Mouse (Mus musculus): ENCODE measurements around the gene Mapkapk5. TPM values are rescaled to one million over a fixed set of nuclear protein-coding genes. Genes with fewer than 3 reads are reported as not detected.

The Mapkapk5 gene
- polyA plus RNA-seq, 1 experiment from 2014 or later: 69.6 TPM

- ATAC-seq (ENCODE audit: low FRiP score, low read depth): no peak
- Histone ChIP-seq H3K9ac (no peak overlapping the region), H3K36me3 (peaks cover 7% of the 10 kb centered on the region), H3K27me3 (replicated peaks) (no peaks in the 10 kb centered on the region), H3K4me3 (no peak overlapping the region), H3K27ac (no peak overlapping the region), H3K4me2 (replicated peaks) (no peak overlapping the region), H3K9me3 (no peaks in the 10 kb centered on the region), H3K4me1 (no peaks in the 10 kb centered on the region)
- WGBS: 62% methylated on average over 12 of the region's 12 CpGs
Measured at GRCm38 (mm10) chr5:121583765-121584501, 38.2 kb upstream of the Mapkapk5 start.

- Histone ChIP-seq H3K4me3 (no peak overlapping the region), H3K9me3 (no peaks in the 10 kb centered on the region), H3K27me3 (replicated peaks) (no peaks in the 10 kb centered on the region), H3K4me1 (no peaks in the 10 kb centered on the region), H3K27ac (no peak overlapping the region), H3K4me2 (replicated peaks) (no peak overlapping the region), H3K36me3 (peaks cover 7% of the 10 kb centered on the region), H3K9ac (no peak overlapping the region)
- WGBS: 95% methylated on average over 8 of the region's 8 CpGs
- no peak for ATAC-seq (ENCODE audit: low FRiP score, low read depth)
Measured at GRCm38 (mm10) chr5:121581945-121582344, 36.2 kb upstream of the Mapkapk5 start.

- no peaks in the 10 kb centered on the region for H3K9me3 ChIP-seq
- H3K9ac ChIP-seq: no peak overlapping the region
- H3K36me3 ChIP-seq: peaks cover 14% of the 10 kb centered on the region
- no peaks in the 10 kb centered on the region for H3K4me1 ChIP-seq
- no peak overlapping the region for H3K4me3 ChIP-seq
- 93% methylated on average over 11 of the region's 11 CpGs for WGBS
- no peak overlapping the region for H3K27ac ChIP-seq
- H3K4me2 ChIP-seq (replicated peaks): no peak overlapping the region
- no peak for ATAC-seq (ENCODE audit: low FRiP score, low read depth)
- H3K27me3 ChIP-seq (replicated peaks): no peaks in the 10 kb centered on the region
Measured at GRCm38 (mm10) chr5:121576927-121577488, 31.3 kb upstream of the Mapkapk5 start.

GRCm38 (mm10) chr5:121575867-121576266, 30.2 kb upstream of the Mapkapk5 start:
- H3K9ac ChIP-seq: no peak overlapping the region
- no peak for ATAC-seq (ENCODE audit: low FRiP score, low read depth)
- 93% methylated on average over 11 of the region's 11 CpGs for WGBS
- no peak overlapping the region for H3K27ac ChIP-seq
- no peak overlapping the region for H3K4me2 ChIP-seq (replicated peaks)
- no peaks in the 10 kb centered on the region for H3K9me3 ChIP-seq
- H3K27me3 ChIP-seq (replicated peaks): no peaks in the 10 kb centered on the region
- no peaks in the 10 kb centered on the region for H3K4me1 ChIP-seq
- peaks cover 19% of the 10 kb centered on the region for H3K36me3 ChIP-seq
- H3K4me3 ChIP-seq: no peak overlapping the region

- no peak overlapping the region for H3K4me2 ChIP-seq (replicated peaks)
- H3K9ac ChIP-seq: no peak overlapping the region
- no peaks in the 10 kb centered on the region for H3K9me3 ChIP-seq
- no peaks in the 10 kb centered on the region for H3K4me1 ChIP-seq
- peaks cover 21% of the 10 kb centered on the region; the same call in 1 of the 2 replicates for H3K36me3 ChIP-seq
- H3K27me3 ChIP-seq (replicated peaks): no peaks in the 10 kb centered on the region
- WGBS: 93% methylated on average over 13 of the region's 13 CpGs
- no peak for ATAC-seq (ENCODE audit: low FRiP score, low read depth)
- H3K4me3 ChIP-seq: no peak overlapping the region
- no peak overlapping the region for H3K27ac ChIP-seq
Measured at GRCm38 (mm10) chr5:121574145-121574544, 28.4 kb upstream of the Mapkapk5 start.

- whole genome bisulfite sequencing: 77% methylated on average over 1 of the region's 1 CpGs
- Histone ChIP-seq H3K4me3 (no peak overlapping the region), H3K27ac (no peak overlapping the region), H3K36me3 (peaks cover 21% of the 10 kb centered on the region; the same call in 1 of the 2 replicates), H3K9me3 (no peaks in the 10 kb centered on the region), H3K4me1 (no peaks in the 10 kb centered on the region), H3K9ac (no peak overlapping the region), H3K4me2 (replicated peaks) (no peak overlapping the region), H3K27me3 (replicated peaks) (no peaks in the 10 kb centered on the region)
- ATAC-seq (ENCODE audit: low FRiP score, low read depth): no peak
Measured at GRCm38 (mm10) chr5:121570787-121571186, 25.1 kb upstream of the Mapkapk5 start.

GRCm38 (mm10) chr5:121569881-121570420, 24.2 kb upstream of the Mapkapk5 start:
- H3K9me3 ChIP-seq: no peaks in the 10 kb centered on the region
- no peak overlapping the region for H3K4me2 ChIP-seq (replicated peaks)
- no peak for ATAC-seq (ENCODE audit: low FRiP score, low read depth)
- no peak overlapping the region for H3K9ac ChIP-seq
- H3K4me3 ChIP-seq: no peak overlapping the region
- WGBS: 83% methylated on average over 8 of the region's 9 CpGs
- H3K36me3 ChIP-seq: peaks cover 21% of the 10 kb centered on the region; the same call in 1 of the 2 replicates
- H3K27ac ChIP-seq: no peak overlapping the region
- no peaks in the 10 kb centered on the region for H3K27me3 ChIP-seq (replicated peaks)
- H3K4me1 ChIP-seq: no peaks in the 10 kb centered on the region

GRCm38 (mm10) chr5:121566035-121566681, 20.5 kb upstream of the Mapkapk5 start:
- no peaks in the 10 kb centered on the region for H3K27me3 ChIP-seq (replicated peaks)
- 91% methylated on average over 16 of the region's 16 CpGs for WGBS

GRCm38 (mm10) chr5:121564468-121564895, 18.8 kb upstream of the Mapkapk5 start:
- H3K27ac ChIP-seq: no peak overlapping the region
- ATAC-seq (ENCODE audit: low FRiP score, low read depth): peak; percentile 48; the same call in 1 of the 2 replicates
- WGBS: 19% methylated on average over 11 of the region's 11 CpGs

More at GRCm38 (mm10) chr5:121566035-121566681, 20.5 kb upstream of the Mapkapk5 start:
- Histone ChIP-seq H3K27ac (no peak overlapping the region), H3K4me2 (replicated peaks) (no peak overlapping the region), H3K9me3 (no peaks in the 10 kb centered on the region), H3K4me3 (no peak overlapping the region), H3K36me3 (peaks cover 10% of the 10 kb centered on the region; the same call in 1 of the 2 replicates), H3K4me1 (no peaks in the 10 kb centered on the region), H3K9ac (no peak overlapping the region)
- ATAC-seq (ENCODE audit: low FRiP score, low read depth): no peak

GRCm38 (mm10) chr5:121562436-121562835, 16.7 kb upstream of the Mapkapk5 start:
- no peak overlapping the region for H3K4me2 ChIP-seq (replicated peaks)
- no peaks in the 10 kb centered on the region for H3K9me3 ChIP-seq
- H3K4me1 ChIP-seq: no peaks in the 10 kb centered on the region
- H3K27ac ChIP-seq: no peak overlapping the region
- H3K9ac ChIP-seq: no peak overlapping the region
- WGBS: 93% methylated on average over 3 of the region's 3 CpGs
- no peak overlapping the region for H3K4me3 ChIP-seq
- H3K36me3 ChIP-seq: no peaks in the 10 kb centered on the region
- H3K27me3 ChIP-seq (replicated peaks): no peaks in the 10 kb centered on the region
- ATAC-seq (ENCODE audit: low FRiP score, low read depth): no peak

More at GRCm38 (mm10) chr5:121564468-121564895, 18.8 kb upstream of the Mapkapk5 start:
- H3K27me3 ChIP-seq (replicated peaks): no peaks in the 10 kb centered on the region
- no peaks in the 10 kb centered on the region for H3K4me1 ChIP-seq
- H3K4me3 ChIP-seq: no peak overlapping the region
- H3K4me2 ChIP-seq (replicated peaks): peak overlapping the region; percentile 18; the same call in 1 of the 2 replicates
- no peaks in the 10 kb centered on the region for H3K36me3 ChIP-seq
- H3K9ac ChIP-seq: no peak overlapping the region
- no peaks in the 10 kb centered on the region for H3K9me3 ChIP-seq

- 89% methylated on average over 7 of the region's 7 CpGs for WGBS
- H3K4me2 ChIP-seq (replicated peaks): no peak overlapping the region
- H3K4me1 ChIP-seq: peaks cover 10% of the 10 kb centered on the region
- H3K4me3 ChIP-seq: no peak overlapping the region
- no peaks in the 10 kb centered on the region for H3K36me3 ChIP-seq
- H3K9me3 ChIP-seq: no peaks in the 10 kb centered on the region
- ATAC-seq (ENCODE audit: low FRiP score, low read depth): no peak
- no peak overlapping the region for H3K27ac ChIP-seq
- no peaks in the 10 kb centered on the region for H3K27me3 ChIP-seq (replicated peaks)
- H3K9ac ChIP-seq: no peak overlapping the region
Measured at GRCm38 (mm10) chr5:121549196-121549595, 3.5 kb upstream of the Mapkapk5 start.

GRCm38 (mm10) chr5:121547084-121547483, 1.4 kb upstream of the Mapkapk5 start:
- Histone ChIP-seq H3K9ac (no peak overlapping the region), H3K4me2 (replicated peaks) (no peak overlapping the region), H3K9me3 (no peaks in the 10 kb centered on the region), H3K27me3 (replicated peaks) (no peaks in the 10 kb centered on the region), H3K4me3 (no peak overlapping the region), H3K4me1 (peaks cover 23% of the 10 kb centered on the region), H3K36me3 (no peaks in the 10 kb centered on the region), H3K27ac (no peak overlapping the region)
- ATAC-seq (ENCODE audit: low FRiP score, low read depth): no peak
- WGBS: 97% methylated on average over 3 of the region's 3 CpGs

Measured in neural tube, embryonic 12.5 days (tissue).